Mouse (Mus musculus) lung, embryonic 15.5 days (tissue): ENCODE measurements around the gene Maf. TPM values are rescaled to one million over a fixed set of nuclear protein-coding genes. Genes with fewer than 3 reads are reported as not detected.

ENCODE experiments used
- ATAC-seq: fragments of 200-750 bp; cut with Nextera tagmentation; 2 replicates; pipeline ENCODE4 v1.8.0; 2017; ENCODE audit warnings: moderate number of reproducible peaks, borderline replicate concordance; ENCODE audit not compliant: low FRiP score, low TSS enrichment; ENCODE audit errors: extremely low read depth
- H3K27ac ChIP-seq: fragments of 300-500 bp; sonication (generic); 2 replicates; pipeline ENCODE4 v1.5.1; 2015; ENCODE audit warnings: moderate library complexity, mild to moderate bottlenecking, inconsistent platforms
- H3K27me3 ChIP-seq: fragments of 300-500 bp; sonication (generic); 2 replicates; pipeline ENCODE4 v1.6.1; 2015; ENCODE audit warnings: inconsistent platforms
- H3K36me3 ChIP-seq: fragments of 300-500 bp; sonication (generic); 2 replicates; pipeline ENCODE4 v1.6.1; 2015; ENCODE audit warnings: inconsistent platforms
- H3K4me1 ChIP-seq: fragments of 300-500 bp; sonication (generic); 2 replicates; pipeline ENCODE4 v1.6.1; 2015; ENCODE audit warnings: inconsistent platforms
- H3K4me2 ChIP-seq: fragments of 300-500 bp; sonication (generic); 2 replicates; pipeline ENCODE4 v1.6.1; 2015; ENCODE audit warnings: inconsistent platforms, mild to moderate bottlenecking, moderate library complexity
- H3K4me3 ChIP-seq: fragments of 300-500 bp; sonication (generic); 2 replicates; pipeline ENCODE4 v1.5.1; 2015; ENCODE audit warnings: mild to moderate bottlenecking, inconsistent platforms
- H3K9ac ChIP-seq: fragments of 300-500 bp; sonication (generic); 2 replicates; pipeline ENCODE4 v1.6.1; 2015; ENCODE audit warnings: inconsistent platforms
- H3K9me3 ChIP-seq: fragments of 300-500 bp; sonication (generic); 2 replicates; pipeline ENCODE4 v1.6.1; 2016; ENCODE audit warnings: inconsistent platforms
- whole genome bisulfite sequencing: fragments of 180-500 bp; shearing (Covaris S2); methylation state at CpG from one replicate; pipeline ENCODE4 v1.1.7; 2015; 5-methylcytosine and 5-hydroxymethylcytosine counted together
- polyA plus RNA-seq: library from polyadenylated mRNA; unstranded; fragments of >200 nt; fragmentation: Nextera tagmentation; extraction: Ambion mirVana; gene quantifications from 2 replicates; pipeline ENCODE4 v1.2.1, GENCODE M21; 2015

The Maf gene
- polyA plus RNA-seq, 1 experiment from 2014 or later = 11.6 TPM

- H3K27me3 ChIP-seq = no peaks in the 10 kb centered on the region
- H3K9ac ChIP-seq = no peak overlapping the region
- H3K4me3 ChIP-seq = no peak overlapping the region
- ATAC-seq = no peak
- no peaks in the 10 kb centered on the region for H3K9me3 ChIP-seq
- no peaks in the 10 kb centered on the region for H3K36me3 ChIP-seq
- WGBS = 86% methylated on average over 3 of the region's 3 CpGs
- H3K27ac ChIP-seq = no peak overlapping the region
- H3K4me1 ChIP-seq = no peaks in the 10 kb centered on the region
- no peak overlapping the region for H3K4me2 ChIP-seq
These were observed 19.2 kb upstream of the Maf start for GRCm38 (mm10) chr8:115726807-115727206.

GRCm38 (mm10) chr8:115726231-115726630 is 18.6 kb upstream of the Maf start:
- no peak overlapping the region for H3K4me2 ChIP-seq
- no peak for ATAC-seq
- no peaks in the 10 kb centered on the region for H3K27me3 ChIP-seq
- no peaks in the 10 kb centered on the region for H3K4me1 ChIP-seq
- 80% methylated on average over 4 of the region's 4 CpGs for WGBS
- no peak overlapping the region for H3K27ac ChIP-seq
- no peak overlapping the region for H3K4me3 ChIP-seq
- H3K9me3 ChIP-seq = no peaks in the 10 kb centered on the region
- H3K36me3 ChIP-seq = no peaks in the 10 kb centered on the region
- H3K9ac ChIP-seq = no peak overlapping the region

GRCm38 (mm10) chr8:115719126-115719525 is 11.5 kb upstream of the Maf start:
- H3K27me3 ChIP-seq = no peaks in the 10 kb centered on the region
- no peak overlapping the region for H3K4me2 ChIP-seq
- no peak overlapping the region for H3K4me3 ChIP-seq
- H3K36me3 ChIP-seq = no peaks in the 10 kb centered on the region
- ATAC-seq = no peak
- H3K4me1 ChIP-seq = no peaks in the 10 kb centered on the region
- WGBS = 64% methylated on average over 7 of the region's 7 CpGs
- H3K9me3 ChIP-seq = no peaks in the 10 kb centered on the region
- H3K9ac ChIP-seq = no peak overlapping the region
- no peak overlapping the region for H3K27ac ChIP-seq

- H3K27ac ChIP-seq = no peak overlapping the region
- no peaks in the 10 kb centered on the region for H3K27me3 ChIP-seq
- no peak for ATAC-seq
- no peak overlapping the region for H3K9ac ChIP-seq
- H3K9me3 ChIP-seq = no peaks in the 10 kb centered on the region
- 84% methylated on average over 6 of the region's 6 CpGs for WGBS
- no peak overlapping the region for H3K4me3 ChIP-seq
- no peaks in the 10 kb centered on the region for H3K4me1 ChIP-seq
- H3K36me3 ChIP-seq = no peaks in the 10 kb centered on the region
- no peak overlapping the region for H3K4me2 ChIP-seq
These were observed 11.0 kb upstream of the Maf start for GRCm38 (mm10) chr8:115718621-115719020.

GRCm38 (mm10) chr8:115715262-115715661 is 7.7 kb upstream of the Maf start:
- ATAC-seq = no peak
- Histone ChIP-seq H3K27me3 (peaks cover 5% of the 10 kb centered on the region; the same call in 1 of the 2 replicates), H3K36me3 (no peaks in the 10 kb centered on the region), H3K27ac (no peak overlapping the region), H3K9ac (no peak overlapping the region), H3K4me2 (no peak overlapping the region), H3K9me3 (no peaks in the 10 kb centered on the region), H3K4me3 (no peak overlapping the region), H3K4me1 (no peaks in the 10 kb centered on the region)
- WGBS = 85% methylated on average over 4 of the region's 4 CpGs

GRCm38 (mm10) chr8:115711106-115711505 is 3.5 kb upstream of the Maf start:
- ATAC-seq = no peak
- Histone ChIP-seq H3K4me2 (peak overlapping the region; percentile 19; the same call in 1 of the 2 replicates), H3K9me3 (no peaks in the 10 kb centered on the region), H3K27ac (no peak overlapping the region), H3K9ac (no peak overlapping the region), H3K36me3 (no peaks in the 10 kb centered on the region), H3K4me3 (no peak overlapping the region), H3K27me3 (peaks cover 8% of the 10 kb centered on the region), H3K4me1 (peaks cover 14% of the 10 kb centered on the region)
- 37% methylated on average over 11 of the region's 11 CpGs for WGBS

- Histone ChIP-seq H3K9ac (no peak overlapping the region), H3K4me2 (no peak overlapping the region), H3K27ac (no peak overlapping the region), H3K36me3 (no peaks in the 10 kb centered on the region), H3K27me3 (peaks cover 12% of the 10 kb centered on the region), H3K9me3 (no peaks in the 10 kb centered on the region), H3K4me3 (no peak overlapping the region), H3K4me1 (peaks cover 14% of the 10 kb centered on the region)
- ATAC-seq = no peak
- WGBS = 57% methylated on average over 8 of the region's 8 CpGs
These were observed 2.3 kb upstream of the Maf start for GRCm38 (mm10) chr8:115709931-115710330.

- Histone ChIP-seq H3K4me1 (peaks cover 14% of the 10 kb centered on the region), H3K4me2 (peak overlapping the region; percentile 92), H3K9me3 (no peaks in the 10 kb centered on the region), H3K4me3 (peak overlapping the region; percentile 82), H3K27ac (no peak overlapping the region; the same call in 1 of the 2 replicates), H3K27me3 (peaks cover 12% of the 10 kb centered on the region), H3K9ac (no peak overlapping the region), H3K36me3 (no peaks in the 10 kb centered on the region)
- WGBS = under 1% methylated on average over 19 of the region's 19 CpGs
- ATAC-seq = no peak
These were observed 1.6 kb upstream of the Maf start for GRCm38 (mm10) chr8:115708936-115709780.

GRCm38 (mm10) chr8:115706861-115707730 is 498 bp downstream of the Maf start:
- H3K4me1 ChIP-seq = peaks cover 14% of the 10 kb centered on the region
- no peaks in the 10 kb centered on the region for H3K9me3 ChIP-seq
- H3K27me3 ChIP-seq = peaks cover 7% of the 10 kb centered on the region
- WGBS = under 1% methylated on average over 70 of the region's 76 CpGs
- H3K27ac ChIP-seq = peak overlapping the region; percentile 96
- H3K36me3 ChIP-seq = no peaks in the 10 kb centered on the region
- H3K9ac ChIP-seq = peak overlapping the region; percentile 75
- ATAC-seq = peak; percentile 75
- peak overlapping the region; percentile 92 for H3K4me2 ChIP-seq
- H3K4me3 ChIP-seq = peak overlapping the region; percentile 82

GRCm38 (mm10) chr8:115706411-115706860 is 1.2 kb downstream of the Maf start:
- ATAC-seq = peak; percentile 11
- under 1% methylated on average over 39 of the region's 39 CpGs for WGBS
- H3K36me3 ChIP-seq = no peaks in the 10 kb centered on the region
- peak overlapping the region; percentile 92 for H3K4me2 ChIP-seq
- peaks cover 7% of the 10 kb centered on the region for H3K27me3 ChIP-seq
- peaks cover 14% of the 10 kb centered on the region for H3K4me1 ChIP-seq
- no peaks in the 10 kb centered on the region for H3K9me3 ChIP-seq
- H3K27ac ChIP-seq = peak overlapping the region; percentile 96
- H3K9ac ChIP-seq = peak overlapping the region; percentile 75
- H3K4me3 ChIP-seq = peak overlapping the region; percentile 82

- under 1% methylated on average over 36 of the region's 36 CpGs for WGBS
- Histone ChIP-seq H3K36me3 (no peaks in the 10 kb centered on the region), H3K4me2 (peak overlapping the region; percentile 92), H3K9ac (peak overlapping the region; percentile 75), H3K9me3 (no peaks in the 10 kb centered on the region), H3K4me1 (peaks cover 14% of the 10 kb centered on the region), H3K4me3 (peak overlapping the region; percentile 82), H3K27ac (peak overlapping the region; percentile 96), H3K27me3 (peaks cover 7% of the 10 kb centered on the region)
- no peak for ATAC-seq
These were observed 1.9 kb downstream of the Maf start for GRCm38 (mm10) chr8:115705591-115706110.
